Mouse (Mus musculus) left cerebral cortex, postnatal 10 days (tissue): Measurements from ENCODE around the gene Slc5a10. TPM values are rescaled to one million over a fixed set of nuclear protein-coding genes. Genes with fewer than 3 reads are reported as not detected.

Experiments used
- DNase-seq, 2 experiments: peaks; one replicate each; pipeline ENCODE4 v3.0.0; 2021 to 2022; ENCODE audit warnings: low spot score in 2 of 2, mixed read lengths in 1 of 2; ENCODE audit errors: extremely low spot score in 1 of 2
- intact Hi-C: fragments of 180-260 bp; cut with DNase I; formaldehyde crosslinking; loops from one replicate; pipeline ENCODE4 v1.15.1; 2025
- total RNA-seq, 2 experiments: library from RNA; stranded (reverse); gene quantifications; 2 replicates each; pipeline ENCODE4 v1.2.3; 2021

The Slc5a10 gene
- total RNA-seq, 2 experiments from 2014 or later = not detected

- intact Hi-C loops = no loop called here
- DNase-seq = no peak
Measured at GRCm38 (mm10) chr11:61656148-61656850, 64.3 kb downstream of the Slc5a10 start.

GRCm38 (mm10) chr11:61655649-61656048 is 65.0 kb downstream of the Slc5a10 start:
- intact Hi-C loops = no loop called here

GRCm38 (mm10) chr11:61654786-61655311 is 65.8 kb downstream of the Slc5a10 start:
- DNase-seq = no peak
- intact Hi-C loops = no loop called here

More at GRCm38 (mm10) chr11:61655649-61656048, 65.0 kb downstream of the Slc5a10 start:
- no peak for DNase-seq

- intact Hi-C loops = no loop called here
Measured at GRCm38 (mm10) chr11:61653568-61653967, 67.1 kb downstream of the Slc5a10 start.

GRCm38 (mm10) chr11:61652686-61653447 is 67.8 kb downstream of the Slc5a10 start, which contains the start of gene Grap:
TSS of gene Grap (plus strand) at chr11:61653265.
- peak in 1 of 2 experiments; percentile 69 for DNase-seq
- intact Hi-C loops = no loop called here

More at GRCm38 (mm10) chr11:61653568-61653967, 67.1 kb downstream of the Slc5a10 start:
- no peak for DNase-seq

GRCm38 (mm10) chr11:61652216-61652615 is 68.4 kb downstream of the Slc5a10 start:
- DNase-seq = no peak
- intact Hi-C loops = no loop called here

- intact Hi-C loops = no loop called here
- no peak for DNase-seq
Measured at GRCm38 (mm10) chr11:61650470-61651265, 70.0 kb downstream of the Slc5a10 start.

GRCm38 (mm10) chr11:61649626-61650025 is 71.0 kb downstream of the Slc5a10 start:
- intact Hi-C loops = no loop called here
- DNase-seq = no peak

- DNase-seq = no peak
- intact Hi-C loops = no loop called here
Measured at GRCm38 (mm10) chr11:61649163-61649580, 71.5 kb downstream of the Slc5a10 start.

- intact Hi-C loops = no loop called here
- DNase-seq = no peak
Measured at GRCm38 (mm10) chr11:61648749-61649115, 71.9 kb downstream of the Slc5a10 start.

GRCm38 (mm10) chr11:61647956-61648748 is 72.5 kb downstream of the Slc5a10 start:
- intact Hi-C loops = no loop called here
- DNase-seq = no peak

- intact Hi-C loops = no loop called here
- no peak for DNase-seq
Measured at GRCm38 (mm10) chr11:61647110-61647910, 73.3 kb downstream of the Slc5a10 start.

GRCm38 (mm10) chr11:61646499-61647039 is 74.1 kb downstream of the Slc5a10 start:
- no peak for DNase-seq
- intact Hi-C loops = no loop called here

GRCm38 (mm10) chr11:61645357-61645857 is 75.2 kb downstream of the Slc5a10 start:
- intact Hi-C loops = no loop called here
- DNase-seq = no peak

GRCm38 (mm10) chr11:61644576-61645326 is 75.9 kb downstream of the Slc5a10 start:
- intact Hi-C loops = no loop called here
- DNase-seq = no peak

GRCm38 (mm10) chr11:61643184-61643961 is 77.3 kb downstream of the Slc5a10 start:
- DNase-seq = no peak
- intact Hi-C loops = no loop called here
